8 mouse cellular contexts compared by ENCODE assay signal in genomic region chr9:44361190-44361917, GRCm38 (mm10). TPM values are rescaled to one million over a fixed set of nuclear protein-coding genes. Genes with fewer than 3 reads are reported as not detected.
DNase-seq lines count a peak whose midpoint lies in the region; ATAC-seq and TF ChIP-seq lines count a peak whose summit lies in the region.

Gene Vps11 (minus strand): TSS chr9:44361670.

- peak within 1 kb of the TSS; percentile 77 to 82 for H3K4me3 ChIP-seq in MEL (ENCODE audit: control insufficient read depth in 1 of 2, insufficient read depth in 1 of 2, low read depth in 2 of 2, low read length in 2 of 2)
- peak within 1 kb of the TSS; percentile 92 for H3K4me3 ChIP-seq in cerebellum, adult 2 months (replicated peaks; ENCODE audit: insufficient read depth, low read depth, low read length)
- H3K4me3 ChIP-seq in forebrain, postnatal 0 days (ENCODE audit: low read depth, low read length): peak within 1 kb of the TSS; percentile 81
- peak within 1 kb of the TSS; percentile 70 for H3K4me3 ChIP-seq in lung, embryonic 15.5 days

- no peaks in the 10 kb centered on the region for H3K9me3 ChIP-seq in MEL (replicated peaks; ENCODE audit: insufficient read depth, low read length)
- no peaks in the 10 kb centered on the region for H3K9me3 ChIP-seq in forebrain, postnatal 0 days (ENCODE audit: low read length)
- no peaks in the 10 kb centered on the region for H3K9me3 ChIP-seq in lung, embryonic 15.5 days

- peak within 1 kb of the TSS; percentile 86 for H3K27ac ChIP-seq in MEL (ENCODE audit: control insufficient read depth, low read depth, low read length)
- H3K27ac ChIP-seq in cerebellum, adult 2 months (ENCODE audit: insufficient read depth, low read length): 0 out of 2 replicates have a peak within 1 kb of the TSS, but pooled peaks have one; percentile 21
- peak within 1 kb of the TSS; percentile 86 for H3K27ac ChIP-seq in forebrain, postnatal 0 days (ENCODE audit: low read depth, low read length)
- peak within 1 kb of the TSS; percentile 48 for H3K27ac ChIP-seq in lung, embryonic 15.5 days

- peak within 1 kb of the TSS; percentile 78 for H3K9ac ChIP-seq in MEL (ENCODE audit: control insufficient read depth, low read depth, low read length, poor library complexity, severe bottlenecking)
- peak within 1 kb of the TSS; percentile 87 for H3K9ac ChIP-seq in forebrain, postnatal 0 days
- peak within 1 kb of the TSS; percentile 67 for H3K9ac ChIP-seq in lung, embryonic 15.5 days

- peak; percentile 59 to 95 for TF ChIP-seq POLR2A in MEL (IDR thresholded peaks at IDR 0.05; ENCODE audit: control insufficient read depth in 1 of 2, insufficient read depth in 1 of 2, low read depth in 1 of 2, low read length in 2 of 2, poor library complexity in 1 of 2)
- TF ChIP-seq POLR2A in cerebellum, adult 2 months (IDR thresholded peaks at IDR 0.05; ENCODE audit: borderline replicate concordance, insufficient read depth, low read length): peak; percentile 97

- peak; percentile 96 for ATAC-seq in forebrain, postnatal 0 days
- peak; percentile 95 for ATAC-seq in lung, embryonic 15.5 days (ENCODE audit: borderline replicate concordance, extremely low read depth, low FRiP score, low TSS enrichment)

- TF ChIP-seq CTCF in MEL (IDR thresholded peaks at IDR 0.05 in 2 of 3, conservative IDR thresholded peaks at IDR 0.05 in 1 of 3; ENCODE audit: control insufficient read depth in 1 of 3, insufficient read depth in 1 of 3, low read depth in 2 of 3, low read length in 3 of 3, poor library complexity in 1 of 3, severe bottlenecking in 1 of 3): no peak
- no peak for TF ChIP-seq CTCF in cerebellum, adult 2 months (IDR thresholded peaks at IDR 0.05; ENCODE audit: borderline replicate concordance, insufficient read depth, low read depth, low read length)
- peak; percentile 8; the same call in 1 of the 2 replicates for TF ChIP-seq CTCF in forebrain, postnatal 0 days (IDR thresholded peaks at IDR 0.05; ENCODE audit: low read depth)

- H3K4me2 ChIP-seq in forebrain, postnatal 0 days (ENCODE audit: low read depth): peak within 1 kb of the TSS; percentile 81
- peak within 1 kb of the TSS; percentile 76 for H3K4me2 ChIP-seq in lung, embryonic 15.5 days

- no peak for TF ChIP-seq RAD21 in MEL (IDR thresholded peaks at IDR 0.05; ENCODE audit: low read depth, low read length)

- peaks cover 0 to 5% of the 10 kb centered on the region in 2 experiments; a peak in 2 of 4 replicates for H3K36me3 ChIP-seq in MEL (ENCODE audit: control insufficient read depth in 1 of 2, insufficient read depth in 2 of 2, low read length in 2 of 2)
- peaks cover 20% of the 10 kb centered on the region for H3K36me3 ChIP-seq in forebrain, postnatal 0 days (ENCODE audit: insufficient read depth)
- peaks cover 28% of the 10 kb centered on the region for H3K36me3 ChIP-seq in lung, embryonic 15.5 days

- no peak for TF ChIP-seq EP300 in MEL (IDR thresholded peaks at IDR 0.05; ENCODE audit: low read depth in 1 of 2, low read length in 2 of 2)

- no peaks in the 10 kb centered on the region for H3K27me3 ChIP-seq in MEL (ENCODE audit: control insufficient read depth in 1 of 2, insufficient read depth in 2 of 2, low read length in 2 of 2)
- H3K27me3 ChIP-seq in cerebellum, adult 2 months (ENCODE audit: control insufficient read depth, insufficient read depth, low read length): no peaks in the 10 kb centered on the region
- H3K27me3 ChIP-seq in forebrain, postnatal 0 days (ENCODE audit: insufficient read depth, low read length): no peaks in the 10 kb centered on the region
- H3K27me3 ChIP-seq in lung, embryonic 15.5 days: no peaks in the 10 kb centered on the region

- H3K4me1 ChIP-seq in MEL (ENCODE audit: control insufficient read depth in 1 of 2, insufficient read depth in 2 of 2, low read length in 2 of 2): peaks cover 0 to 2% of the 10 kb centered on the region in 2 experiments; a peak in 1 of 4 replicates
- 0 out of 2 replicates have a peak, but pooled peaks cover 4% of the 10 kb centered on the region for H3K4me1 ChIP-seq in cerebellum, adult 2 months (ENCODE audit: control insufficient read depth, insufficient read depth, low read length)
- H3K4me1 ChIP-seq in forebrain, postnatal 0 days (ENCODE audit: insufficient read depth): peaks cover 6% of the 10 kb centered on the region
- H3K4me1 ChIP-seq in lung, embryonic 15.5 days: peaks cover 9% of the 10 kb centered on the region; the same call in 1 of the 2 replicates

- under 1% methylated on average over 44 of the region's 44 CpGs for WGBS in cerebellum, adult 2 months
- under 1% methylated on average over 44 of the region's 44 CpGs for WGBS in forebrain, postnatal 0 days
- under 1% methylated on average over 44 of the region's 44 CpGs for WGBS in lung, embryonic 15.5 days

- H3K79me2 ChIP-seq in MEL (ENCODE audit: control insufficient read depth, insufficient read depth, low read length, poor library complexity): peaks cover 12% of the 10 kb centered on the region

- DNase-seq in MEL (ENCODE audit: low read depth, low spot score): peak; percentile 99
- DNase-seq in cerebellum, adult 2 months: peak; percentile 92 to 94
- DNase-seq in forebrain, postnatal 0 days: peak; percentile 97
- DNase-seq in heart, postnatal 4 days: peak; percentile 97
- DNase-seq in layer of hippocampus, adult 8-10 months (ENCODE audit: low spot score in 2 of 2): peak; percentile 90 to 95
- peak; percentile 91 for DNase-seq in ovary, adult 18-20 months (ENCODE audit: low spot score)
- peak; percentile 97 for DNase-seq in thymus, postnatal 0 days (ENCODE audit: low spot score)

TF ChIP-seq in MEL, 35 proteins besides CTCF, POLR2A, EP300 and RAD21:
- TF ChIP-seq POLR2AphosphoS2 (IDR thresholded peaks at IDR 0.05; ENCODE audit: low read length) (peak; percentile 73; the same call in 1 of the 2 replicates), POLR2AphosphoS5 (IDR thresholded peaks at IDR 0.05; ENCODE audit: borderline replicate concordance, low read depth, low read length) (0 out of 2 replicates have a peak, but pooled peaks have one; percentile 65), JUND (IDR thresholded peaks at IDR 0.05; ENCODE audit: low read depth, low read length) (no peak), SMC3 (IDR thresholded peaks at IDR 0.05; ENCODE audit: low read depth, low read length) (no peak), NRF1 (IDR thresholded peaks at IDR 0.05; ENCODE audit: insufficient read depth, low read depth, low read length, poor library complexity, severe bottlenecking) (peak; percentile 94), HCFC1 (IDR thresholded peaks at IDR 0.05; ENCODE audit: low read depth, low read length) (peak; percentile 91), MAX (IDR thresholded peaks at IDR 0.05; ENCODE audit: low read length) (peak; percentile 94), SIN3A (IDR thresholded peaks at IDR 0.05; ENCODE audit: low read length) (peak; percentile 99), ZC3H11A (IDR thresholded peaks at IDR 0.05; ENCODE audit: low read depth, low read length) (no peak), ZMIZ1 (IDR thresholded peaks at IDR 0.05; ENCODE audit: low read depth, low read length) (peak; percentile 83; the same call in 1 of the 2 replicates), ELF1 (IDR thresholded peaks at IDR 0.05; ENCODE audit: low read depth, low read length) (peak; percentile 87), MEF2A (IDR thresholded peaks at IDR 0.05; ENCODE audit: extremely low read depth, insufficient replicate concordance, low read depth, low read length, poor library complexity, severe bottlenecking) (no peak), NELFE (IDR thresholded peaks at IDR 0.05; ENCODE audit: low read depth, low read length) (peak; percentile 83), ETS1 (IDR thresholded peaks at IDR 0.05; ENCODE audit: low read depth, low read length) (peak; percentile 70; the same call in 1 of the 2 replicates), MXI1 (IDR thresholded peaks at IDR 0.05; ENCODE audit: low read depth, low read length) (peak; percentile 90), USF1 (IDR thresholded peaks at IDR 0.05; ENCODE audit: low read depth, low read length) (peak; percentile 99), TCF12 (IDR thresholded peaks at IDR 0.05; ENCODE audit: low read depth, low read length) (peak; percentile 35; the same call in 1 of the 2 replicates), E2F4 (IDR thresholded peaks at IDR 0.05; ENCODE audit: borderline replicate concordance, low read depth, low read length) (no peak), MAZ (IDR thresholded peaks at IDR 0.05; ENCODE audit: low read depth, low read length) (peak; percentile 93), BHLHE40 (IDR thresholded peaks at IDR 0.05; ENCODE audit: borderline replicate concordance, low read depth, low read length) (peak; percentile 85; the same call in 1 of the 2 replicates), USF2 (IDR thresholded peaks at IDR 0.05; ENCODE audit: borderline replicate concordance in 1 of 2, insufficient read depth in 1 of 2, low read depth in 1 of 2, low read length in 2 of 2) (peak; percentile 98 to 99), ZNF384 (IDR thresholded peaks at IDR 0.05; ENCODE audit: low read depth, low read length) (no peak), TBP (IDR thresholded peaks at IDR 0.05; ENCODE audit: low read depth, low read length) (peak; percentile 83), MYC (IDR thresholded peaks at IDR 0.05; ENCODE audit: low read depth, low read length) (peak; percentile 74; the same call in 1 of the 2 replicates), UBTF (IDR thresholded peaks at IDR 0.05; ENCODE audit: borderline replicate concordance, insufficient read depth, low read depth, low read length) (no peak), RCOR1 (IDR thresholded peaks at IDR 0.05; ENCODE audit: low read depth, low read length) (no peak)

RNA-seq across cellular contexts. Expression of gene Vps11, which starts in this region (rescaled TPM):
- 18.4 and 18.6 TPM in 2 replicates for total RNA-seq in MEL (2012; rRNA removed)
- 10 to 100 TPM in 1 of 2 experiments, not detected in 1; 27.1 TPM for polyA plus RNA-seq in MEL (2012; ENCODE audit: insufficient read depth in 1 of 2, insufficient read length in 2 of 2, low read depth in 1 of 2, low replicate concordance in 2 of 2, missing spikeins in 1 of 2)
- polyA plus RNA-seq in cerebellum, adult 2 months (2012; rRNA removed): 58.4 and 60.9 TPM in 2 replicates
- total RNA-seq in forebrain, postnatal 0 days (2014; rRNA removed): 37.6 and 39.1 TPM in 2 replicates
- 36.2 and 39.9 TPM in 2 replicates for polyA plus RNA-seq in forebrain, postnatal 0 days (2015; fragmentation: Nextera tagmentation; extraction: Ambion mirVana)
- 10 to 100 TPM; 20.9 to 21.6 TPM for total RNA-seq in heart, postnatal 4 days (2021)
- 10 to 100 TPM; 56.4 to 64.6 (median 60.9) TPM for total RNA-seq in layer of hippocampus, adult 8-10 months (2022)
- 27.9 and 29.8 TPM in 2 replicates for polyA plus RNA-seq in lung, embryonic 15.5 days (2015; fragmentation: Nextera tagmentation; extraction: Ambion mirVana)
- 30.1 and 30.5 TPM in 2 replicates for polyA plus RNA-seq in thymus, postnatal 0 days (2015; fragmentation: Nextera tagmentation; extraction: Ambion mirVana)

Comparison
In these comparisons a context has a peak if more than half of its experiments do, and no peak if none do; other contexts are left out.
1. Peak in every context shown above with its lines: DNase-seq, ATAC-seq, H3K4me3 ChIP-seq and H3K27ac ChIP-seq.
2. H3K27ac ChIP-seq: peak in every context shown above with its lines; median percentile 86 in MEL; 86 in forebrain, postnatal 0 days; 48 in lung, embryonic 15.5 days; 21 in cerebellum, adult 2 months.